In the genomic region with DNA sequence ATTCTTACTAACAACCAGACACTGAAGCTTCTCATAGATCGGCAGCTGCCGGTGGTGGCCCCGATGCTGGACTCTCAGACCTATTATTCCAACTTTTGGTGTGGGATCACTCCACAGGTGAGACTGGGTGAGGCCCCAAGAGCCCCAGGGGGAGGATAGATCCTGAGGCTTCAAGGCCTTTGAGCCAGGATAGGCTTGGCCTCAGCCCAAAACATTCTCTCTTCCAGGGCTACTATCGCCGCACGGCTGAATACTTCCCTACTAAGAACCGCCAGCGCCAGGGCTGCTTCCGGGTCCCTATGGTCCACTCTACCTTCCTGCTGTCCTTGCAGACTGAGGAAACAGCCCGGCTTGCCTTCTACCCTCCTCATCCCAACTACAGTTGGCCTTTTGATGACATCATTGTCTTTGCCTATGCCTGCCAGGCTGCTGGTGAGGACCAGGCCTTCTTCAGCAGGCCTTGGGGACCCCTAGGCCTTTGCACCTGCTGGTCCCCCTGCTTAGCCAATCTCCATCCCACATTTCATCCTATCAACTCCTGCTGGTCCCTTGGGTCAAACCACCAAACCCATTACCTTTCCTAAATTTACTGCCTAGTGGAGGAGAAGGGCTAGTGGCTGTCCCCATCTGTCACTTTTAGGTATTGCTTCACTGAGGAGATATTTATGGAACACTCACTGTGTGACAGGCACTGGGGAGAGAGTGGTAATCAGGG, we compare ENCODE assay signal across 26 mouse cellular contexts. TPM values are rescaled to one million over a fixed set of nuclear protein-coding genes. Genes with fewer than 3 reads are reported as not detected.
DNase-seq lines count a peak whose midpoint lies in the region; ATAC-seq lines count a peak whose summit lies in the region.
"Had no signal": no experiment of that assay in that cellular context is flagged by ENCODE, and none has a peak within 500 bp of the region (broad histone marks: within the 10 kb centered on the region; RNA-seq: fewer than 3 reads in every experiment).

No protein-coding gene starts in this region.

- H3K36me3 ChIP-seq in liver, embryonic 12.5 days = peaks cover 69% of the 10 kb centered on the region
- H3K36me3 ChIP-seq in liver, embryonic 11.5 days (ENCODE audit: control insufficient read depth, insufficient read depth, low read length) = peaks cover 17% of the 10 kb centered on the region
- no peaks in the 10 kb centered on the region for H3K36me3 ChIP-seq in midbrain, embryonic 15.5 days (replicated peaks)

- H3K4me1 ChIP-seq in liver, embryonic 12.5 days = peaks cover 48% of the 10 kb centered on the region
- peaks cover 6% of the 10 kb centered on the region for H3K4me1 ChIP-seq in liver, embryonic 11.5 days (replicated peaks; ENCODE audit: control insufficient read depth, insufficient read depth, low read length)
- peaks cover 19% of the 10 kb centered on the region for H3K4me1 ChIP-seq in midbrain, embryonic 15.5 days

- peak overlapping the region; percentile 1; the same call in 1 of the 2 replicates for H3K4me2 ChIP-seq in liver, embryonic 12.5 days
- no peak overlapping the region for H3K4me2 ChIP-seq in liver, embryonic 11.5 days
- no peak overlapping the region for H3K4me2 ChIP-seq in midbrain, embryonic 15.5 days
- H3K4me2 ChIP-seq: forebrain, embryonic 13.5 days; heart, embryonic 13.5 days; hindbrain, embryonic 14.5 days; intestine, embryonic 15.5 days; limb, embryonic 15.5 days; lung, embryonic 14.5 days; stomach, embryonic 15.5 days had no signal

- 0 out of 2 replicates have a peak overlapping the region, but pooled peaks have one; percentile 23 for H3K9ac ChIP-seq in liver, embryonic 12.5 days
- H3K9ac ChIP-seq in liver, embryonic 11.5 days (ENCODE audit: low read depth, low read length) = no peak overlapping the region; the same call in 1 of the 2 replicates
- H3K9ac ChIP-seq in midbrain, embryonic 15.5 days = no peak overlapping the region
- H3K9ac ChIP-seq: forebrain, embryonic 13.5 days; heart, embryonic 13.5 days; hindbrain, embryonic 14.5 days; intestine, embryonic 15.5 days; limb, embryonic 15.5 days; lung, embryonic 14.5 days; stomach, embryonic 15.5 days had no signal

- WGBS in liver, embryonic 12.5 days (ENCODE audit: insufficient replicate concordance) = 90% methylated on average over 10 of the region's 10 CpGs
- WGBS in liver, embryonic 11.5 days = 91% methylated on average over 10 of the region's 10 CpGs
- 97% methylated on average over 10 of the region's 10 CpGs for WGBS in midbrain, embryonic 15.5 days

- H3K27ac ChIP-seq in liver, embryonic 12.5 days = no peak overlapping the region
- no peak overlapping the region for H3K27ac ChIP-seq in liver, embryonic 11.5 days (ENCODE audit: low read depth, low read length)
- no peak overlapping the region for H3K27ac ChIP-seq in midbrain, embryonic 15.5 days
- H3K27ac ChIP-seq: forebrain, embryonic 13.5 days; heart, adult 2 months; heart, embryonic 13.5 days; hindbrain, embryonic 14.5 days; intestine, embryonic 15.5 days; limb, embryonic 15.5 days; stomach, embryonic 15.5 days had no signal

- H3K27me3 ChIP-seq in liver, embryonic 12.5 days (replicated peaks) = no peaks in the 10 kb centered on the region
- H3K27me3 ChIP-seq in liver, embryonic 11.5 days (replicated peaks; ENCODE audit: control insufficient read depth, insufficient read depth, low read length) = no peaks in the 10 kb centered on the region
- H3K27me3 ChIP-seq in midbrain, embryonic 15.5 days (replicated peaks) = no peaks in the 10 kb centered on the region
- H3K27me3 ChIP-seq: intestine, embryonic 15.5 days; limb, embryonic 15.5 days; stomach, embryonic 15.5 days had no signal

- no peak for ATAC-seq in liver, embryonic 12.5 days
- ATAC-seq in liver, embryonic 11.5 days (replicated peaks; ENCODE audit: low FRiP score) = no peak
- no peak for ATAC-seq in midbrain, embryonic 15.5 days (replicated peaks)
- ATAC-seq: CD4-positive, CD25-positive, alpha-beta regulatory T cell, adult 4 months; forebrain, embryonic 13.5 days; intestine, embryonic 15.5 days; midbrain, embryonic 16.5 days had no signal

- H3K9me3 ChIP-seq in liver, embryonic 12.5 days (replicated peaks) = no peaks in the 10 kb centered on the region
- no peaks in the 10 kb centered on the region for H3K9me3 ChIP-seq in liver, embryonic 11.5 days (ENCODE audit: control insufficient read depth, low read length)
- H3K9me3 ChIP-seq in midbrain, embryonic 15.5 days = no peaks in the 10 kb centered on the region
- H3K9me3 ChIP-seq: forebrain, embryonic 13.5 days; heart, embryonic 13.5 days; intestine, embryonic 15.5 days; limb, embryonic 15.5 days; stomach, embryonic 15.5 days had no signal

- DNase-seq in adrenal gland, postnatal 10 days = peak; percentile 26
- DNase-seq in adrenal gland, postnatal 25 days = no peak
- no peak for DNase-seq in liver, embryonic 11.5 days (ENCODE audit: low spot score)
- peak; percentile 63 for DNase-seq in cerebellum, adult 8-10 months
- DNase-seq in cerebellum, postnatal 36 days = peak; percentile 55 to 67
- no peak for DNase-seq in kidney, postnatal 25 days
- DNase-seq: gastrocnemius, postnatal 36 days; heart, adult 2 months; kidney, adult 8-10 months; kidney, postnatal 36 days; left cerebral cortex, postnatal 4 days; lung, embryonic 14.5 days; lung, postnatal 36 days; right cerebral cortex, adult 18-20 months; right cerebral cortex, postnatal 4 days; thymus, postnatal 25 days had no signal

- H3K4me3 ChIP-seq in liver, embryonic 12.5 days = no peak overlapping the region
- H3K4me3 ChIP-seq in liver, embryonic 11.5 days (ENCODE audit: low read depth, low read length) = no peak overlapping the region
- no peak overlapping the region for H3K4me3 ChIP-seq in midbrain, embryonic 15.5 days
- H3K4me3 ChIP-seq: forebrain, embryonic 13.5 days; heart, adult 2 months; heart, embryonic 13.5 days; intestine, embryonic 15.5 days; limb, embryonic 15.5 days; stomach, embryonic 15.5 days had no signal

RNA-seq across cellular contexts. Expression of gene Cercam, which starts 3.8 kb away (rescaled TPM):
- 10 to 100 TPM; 16.6 to 19.0 TPM for total RNA-seq in adrenal gland, postnatal 10 days (2021)
- total RNA-seq in adrenal gland, postnatal 25 days (2021) = 11.3 and 11.6 TPM in 2 replicates
- 47.2 and 49.9 TPM in 2 replicates for polyA plus RNA-seq in liver, embryonic 12.5 days (2016; fragmentation: Nextera tagmentation; extraction: Ambion mirVana)
- polyA plus RNA-seq in liver, embryonic 11.5 days (2014; fragmentation: Nextera tagmentation; extraction: Ambion mirVana) = 49.0 and 54.3 TPM in 2 replicates
- polyA plus RNA-seq in midbrain, embryonic 15.5 days (2015; fragmentation: Nextera tagmentation; extraction: Ambion mirVana) = 18.1 and 19.0 TPM in 2 replicates

RNA-seq across cellular contexts. Expression of gene Odf2, which starts 16.3 kb away (rescaled TPM):
- total RNA-seq in adrenal gland, postnatal 10 days (2021) = 10 to 100 TPM; 41.1 to 44.6 TPM
- 51.0 and 66.3 TPM in 2 replicates for total RNA-seq in adrenal gland, postnatal 25 days (2021)
- 69.8 and 72.1 TPM in 2 replicates for polyA plus RNA-seq in liver, embryonic 12.5 days (2016; fragmentation: Nextera tagmentation; extraction: Ambion mirVana)
- 81.7 and 83.4 TPM in 2 replicates for polyA plus RNA-seq in liver, embryonic 11.5 days (2014; fragmentation: Nextera tagmentation; extraction: Ambion mirVana)
- 67.3 and 75.9 TPM in 2 replicates for polyA plus RNA-seq in midbrain, embryonic 15.5 days (2015; fragmentation: Nextera tagmentation; extraction: Ambion mirVana)

RNA-seq across cellular contexts. Expression of gene Urm1, which starts 52.9 kb away (rescaled TPM):
- total RNA-seq in adrenal gland, postnatal 10 days (2021) = 10 to 100 TPM; 39.4 to 43.6 TPM
- 27.4 and 39.2 TPM in 2 replicates for total RNA-seq in adrenal gland, postnatal 25 days (2021)
- 11.4 and 11.7 TPM in 2 replicates for polyA plus RNA-seq in liver, embryonic 12.5 days (2016; fragmentation: Nextera tagmentation; extraction: Ambion mirVana)
- polyA plus RNA-seq in liver, embryonic 11.5 days (2014; fragmentation: Nextera tagmentation; extraction: Ambion mirVana) = 21.1 TPM in 2 replicates
- polyA plus RNA-seq in midbrain, embryonic 15.5 days (2015; fragmentation: Nextera tagmentation; extraction: Ambion mirVana) = 20.9 and 28.3 TPM in 2 replicates

Comparison
In these comparisons a context has a peak if more than half of its experiments do, and no peak if none do; other contexts are left out.
1. DNase-seq: peak in adrenal gland, postnatal 10 days (single experiment), cerebellum, adult 8-10 months (single experiment) and cerebellum, postnatal 36 days (2 of 2); none in adrenal gland, postnatal 25 days (single experiment), liver, embryonic 11.5 days (single experiment) and kidney, postnatal 25 days (0 of 2).